Comparison of ENCODE assay signal across 15 mouse cellular contexts in the genomic region with DNA sequence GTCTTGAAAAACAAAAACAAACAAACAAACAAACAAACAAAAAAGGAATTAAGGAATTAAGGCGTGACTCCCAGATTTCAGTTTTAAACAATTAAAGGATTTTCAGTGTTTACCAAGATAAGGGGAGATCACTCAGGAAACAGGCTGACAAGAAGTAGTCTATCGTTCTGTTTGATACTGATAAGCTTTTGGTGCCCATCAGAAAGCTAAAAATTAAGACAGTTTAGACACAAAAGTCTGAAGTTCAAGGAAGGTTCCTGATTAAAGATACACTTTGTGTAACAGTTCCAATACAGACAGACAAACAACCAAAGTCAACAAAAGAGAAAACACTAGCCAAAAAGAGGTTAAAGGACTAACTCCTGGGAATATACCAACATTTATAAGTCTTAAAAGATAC.
"Had no signal": no experiment of that assay in that cellular context is flagged by ENCODE, and none has a peak within 500 bp of the region (broad histone marks: within the 10 kb centered on the region; RNA-seq: fewer than 3 reads in every experiment).

No protein-coding gene starts in this region.

- H3K4me1 ChIP-seq: neural tube, embryonic 15.5 days had no signal

- H3K9me3 ChIP-seq: neural tube, embryonic 15.5 days; stomach, embryonic 15.5 days had no signal

- H3K36me3 ChIP-seq: neural tube, embryonic 15.5 days; stomach, embryonic 15.5 days had no signal

- H3K9ac ChIP-seq: neural tube, embryonic 15.5 days; stomach, embryonic 15.5 days had no signal

- H3K27me3 ChIP-seq: neural tube, embryonic 15.5 days; stomach, embryonic 15.5 days had no signal

- H3K4me2 ChIP-seq: neural tube, embryonic 15.5 days; stomach, embryonic 15.5 days had no signal

- DNase-seq: retina, postnatal 1 day; right cerebral cortex, adult 18-20 months; right cerebral cortex, postnatal 14 days; right cerebral cortex, postnatal 25 days; right cerebral cortex, postnatal 4 days; spleen, adult 18-20 months; thymus, adult 18-20 months; thymus, adult 2 months; thymus, postnatal 14 days; thymus, postnatal 25 days; thymus, postnatal 36 days; thymus, postnatal 4 days had no signal

- H3K27ac ChIP-seq: neural tube, embryonic 15.5 days; stomach, embryonic 15.5 days; stomach, postnatal 0 days had no signal

- H3K4me3 ChIP-seq: neural tube, embryonic 15.5 days; stomach, embryonic 15.5 days had no signal
